Mouse (Mus musculus): Measurements from ENCODE around the gene Orc2. TPM values are rescaled to one million over a fixed set of nuclear protein-coding genes. Genes with fewer than 3 reads are reported as not detected.

Orc2 gene
- total and polyA plus RNA-seq, 2 experiments from 2014 or later = 16.1 to 84.8 TPM

- peak within 1 kb of the TSS; percentile 69 for H3K4me2 ChIP-seq (ENCODE audit: low read depth, low read length, poor library complexity, severe bottlenecking)
- H3K4me3 ChIP-seq (ENCODE audit: low read depth, low read length) = peak within 1 kb of the TSS; percentile 96
- TF ChIP-seq CTCF (IDR thresholded peaks at IDR 0.05) = no peak
- ATAC-seq (ENCODE audit: low FRiP score) (peak; percentile 94), DNase-seq (ENCODE audit: low spot score) (peak; percentile 96)
- H3K27me3 ChIP-seq (ENCODE audit: insufficient read depth, low read length) = no peaks in the 10 kb centered on the region
- peaks cover 9% of the 10 kb centered on the region for H3K36me3 ChIP-seq (ENCODE audit: insufficient read depth, low read length)
- no peaks in the 10 kb centered on the region for H3K9me3 ChIP-seq (ENCODE audit: low read length)
- under 1% methylated on average over 77 of the region's 79 CpGs for WGBS
- H3K27ac ChIP-seq (ENCODE audit: low read depth, low read length) = peak within 1 kb of the TSS; percentile 100
- H3K4me1 ChIP-seq (ENCODE audit: insufficient read depth, low read length) = no peaks in the 10 kb centered on the region; the same call in 1 of the 2 replicates
- H3K9ac ChIP-seq (replicated peaks; ENCODE audit: low read length, poor library complexity, severe bottlenecking) = peak within 1 kb of the TSS; percentile 100
Observed at GRCm38 (mm10) chr1:58423371-58424248, 81.3 kb downstream of the Orc2 start, which contains the start of gene Clk1. Gene Clk1, minus strand, starts transcription at chr1:58424066.

GRCm38 (mm10) chr1:58422879-58423278 is 82.0 kb downstream of the Orc2 start:
- peak; percentile 83 for DNase-seq (ENCODE audit: low spot score)

GRCm38 (mm10) chr1:58420961-58421360 is 83.9 kb downstream of the Orc2 start:
- no peak for TF ChIP-seq CTCF (IDR thresholded peaks at IDR 0.05)
- H3K4me2 ChIP-seq (ENCODE audit: low read depth, low read length, poor library complexity, severe bottlenecking) = 0 out of 2 replicates have a peak overlapping the region, but pooled peaks have one; percentile 9
- H3K4me1 ChIP-seq (ENCODE audit: insufficient read depth, low read length) = no peaks in the 10 kb centered on the region; the same call in 1 of the 2 replicates
- 59% methylated on average over 7 of the region's 7 CpGs for WGBS
- no peak for ATAC-seq (ENCODE audit: low FRiP score)
- H3K4me3 ChIP-seq (ENCODE audit: low read depth, low read length) = no peak overlapping the region
- no peak for DNase-seq (ENCODE audit: low spot score)
- no peaks in the 10 kb centered on the region for H3K9me3 ChIP-seq (ENCODE audit: low read length)
- no peaks in the 10 kb centered on the region for H3K27me3 ChIP-seq (ENCODE audit: insufficient read depth, low read length)
- H3K9ac ChIP-seq (replicated peaks; ENCODE audit: low read length, poor library complexity, severe bottlenecking) = no peak overlapping the region
- H3K36me3 ChIP-seq (ENCODE audit: insufficient read depth, low read length) = peaks cover 29% of the 10 kb centered on the region
- H3K27ac ChIP-seq (ENCODE audit: low read depth, low read length) = no peak overlapping the region

More at GRCm38 (mm10) chr1:58422879-58423278, 82.0 kb downstream of the Orc2 start:
- TF ChIP-seq CTCF (IDR thresholded peaks at IDR 0.05) = no peak
- no peaks in the 10 kb centered on the region for H3K9me3 ChIP-seq (ENCODE audit: low read length)
- WGBS = 5% methylated on average over 13 of the region's 13 CpGs
- peak overlapping the region; percentile 69 for H3K4me2 ChIP-seq (ENCODE audit: low read depth, low read length, poor library complexity, severe bottlenecking)
- no peaks in the 10 kb centered on the region for H3K27me3 ChIP-seq (ENCODE audit: insufficient read depth, low read length)
- peak overlapping the region; percentile 100 for H3K27ac ChIP-seq (ENCODE audit: low read depth, low read length)
- H3K36me3 ChIP-seq (ENCODE audit: insufficient read depth, low read length) = peaks cover 14% of the 10 kb centered on the region
- peak; percentile 65 for ATAC-seq (ENCODE audit: low FRiP score)
- H3K4me1 ChIP-seq (ENCODE audit: insufficient read depth, low read length) = no peaks in the 10 kb centered on the region; the same call in 1 of the 2 replicates
- H3K9ac ChIP-seq (replicated peaks; ENCODE audit: low read length, poor library complexity, severe bottlenecking) = peak overlapping the region; percentile 100
- peak overlapping the region; percentile 96 for H3K4me3 ChIP-seq (ENCODE audit: low read depth, low read length)

GRCm38 (mm10) chr1:58420032-58420431 is 84.9 kb downstream of the Orc2 start:
- H3K9ac ChIP-seq (replicated peaks; ENCODE audit: low read length, poor library complexity, severe bottlenecking) = no peak overlapping the region
- ATAC-seq (ENCODE audit: low FRiP score) (no peak), DNase-seq (ENCODE audit: low spot score) (no peak)
- no peak for TF ChIP-seq CTCF (IDR thresholded peaks at IDR 0.05)
- no peak overlapping the region for H3K27ac ChIP-seq (ENCODE audit: low read depth, low read length)
- 79% methylated on average over 10 of the region's 10 CpGs for WGBS
- no peaks in the 10 kb centered on the region; the same call in 1 of the 2 replicates for H3K4me1 ChIP-seq (ENCODE audit: insufficient read depth, low read length)
- no peak overlapping the region for H3K4me2 ChIP-seq (ENCODE audit: low read depth, low read length, poor library complexity, severe bottlenecking)
- H3K36me3 ChIP-seq (ENCODE audit: insufficient read depth, low read length) = peaks cover 35% of the 10 kb centered on the region
- H3K9me3 ChIP-seq (ENCODE audit: low read length) = no peaks in the 10 kb centered on the region
- H3K27me3 ChIP-seq (ENCODE audit: insufficient read depth, low read length) = no peaks in the 10 kb centered on the region
- no peak overlapping the region for H3K4me3 ChIP-seq (ENCODE audit: low read depth, low read length)

GRCm38 (mm10) chr1:58416048-58416447 is 88.9 kb downstream of the Orc2 start:
- H3K36me3 ChIP-seq (ENCODE audit: insufficient read depth, low read length) = peaks cover 64% of the 10 kb centered on the region
- H3K4me1 ChIP-seq (ENCODE audit: insufficient read depth, low read length) = no peaks in the 10 kb centered on the region
- no peaks in the 10 kb centered on the region for H3K27me3 ChIP-seq (ENCODE audit: insufficient read depth, low read length)
- no peak for TF ChIP-seq CTCF (IDR thresholded peaks at IDR 0.05)
- H3K9me3 ChIP-seq (ENCODE audit: low read length) = no peaks in the 10 kb centered on the region
- WGBS = 88% methylated on average over 2 of the region's 2 CpGs
- H3K9ac ChIP-seq (replicated peaks; ENCODE audit: low read length, poor library complexity, severe bottlenecking) = no peak overlapping the region
- no peak overlapping the region for H3K27ac ChIP-seq (ENCODE audit: low read depth, low read length)
- H3K4me3 ChIP-seq (ENCODE audit: low read depth, low read length) = no peak overlapping the region
- no peak for ATAC-seq (ENCODE audit: low FRiP score)
- H3K4me2 ChIP-seq (ENCODE audit: low read depth, low read length, poor library complexity, severe bottlenecking) = no peak overlapping the region
- DNase-seq (ENCODE audit: low spot score) = no peak

GRCm38 (mm10) chr1:58415442-58415841 is 89.5 kb downstream of the Orc2 start:
- 28% methylated on average over 1 of the region's 1 CpGs for WGBS
- no peak for ATAC-seq (ENCODE audit: low FRiP score)
- no peak overlapping the region for H3K9ac ChIP-seq (replicated peaks; ENCODE audit: low read length, poor library complexity, severe bottlenecking)
- no peak for DNase-seq (ENCODE audit: low spot score)
- peaks cover 69% of the 10 kb centered on the region for H3K36me3 ChIP-seq (ENCODE audit: insufficient read depth, low read length)
- no peaks in the 10 kb centered on the region for H3K4me1 ChIP-seq (ENCODE audit: insufficient read depth, low read length)
- no peaks in the 10 kb centered on the region for H3K9me3 ChIP-seq (ENCODE audit: low read length)
- no peak overlapping the region for H3K4me3 ChIP-seq (ENCODE audit: low read depth, low read length)
- H3K27me3 ChIP-seq (ENCODE audit: insufficient read depth, low read length) = no peaks in the 10 kb centered on the region
- H3K27ac ChIP-seq (ENCODE audit: low read depth, low read length) = no peak overlapping the region
- TF ChIP-seq CTCF (IDR thresholded peaks at IDR 0.05) = peak; percentile 44
- H3K4me2 ChIP-seq (ENCODE audit: low read depth, low read length, poor library complexity, severe bottlenecking) = no peak overlapping the region

Other genes with a start within 250 kb of the Orc2 start
- 0.16 TPM in 1 of 2 replicates, not detected in the other for gene Aox2, start 226.8 kb downstream of the Orc2 start, total RNA-seq (2014; rRNA removed)
- 0.05 TPM in 1 of 2 replicates, not detected in the other for gene Aox2, start 226.8 kb downstream of the Orc2 start, polyA plus RNA-seq (2015; fragmentation: Nextera tagmentation; extraction: Ambion mirVana)
- 251 and 312 TPM in 2 replicates for gene Bzw1, start 112.2 kb downstream of the Orc2 start, total RNA-seq (2014; rRNA removed)
- 325 and 364 TPM in 2 replicates for gene Bzw1, start 112.2 kb downstream of the Orc2 start, polyA plus RNA-seq (2015; fragmentation: Nextera tagmentation; extraction: Ambion mirVana)
- gene Clk1, start 81.0 kb downstream of the Orc2 start, total RNA-seq (2014; rRNA removed) = 85.5 and 135 TPM in 2 replicates
- 83.4 and 114 TPM in 2 replicates for gene Clk1, start 81.0 kb downstream of the Orc2 start, polyA plus RNA-seq (2015; fragmentation: Nextera tagmentation; extraction: Ambion mirVana)
- 28.7 and 39.8 TPM in 2 replicates for gene Nif3l1, start 60.0 kb downstream of the Orc2 start, total RNA-seq (2014; rRNA removed)
- gene Nif3l1, start 60.0 kb downstream of the Orc2 start, polyA plus RNA-seq (2015; fragmentation: Nextera tagmentation; extraction: Ambion mirVana) = 39.1 and 39.6 TPM in 2 replicates
- 19.9 and 21.9 TPM in 2 replicates for gene Ppil3, start 59.6 kb downstream of the Orc2 start, total RNA-seq (2014; rRNA removed)
- 40.4 and 44.2 TPM in 2 replicates for gene Ppil3, start 59.6 kb downstream of the Orc2 start, polyA plus RNA-seq (2015; fragmentation: Nextera tagmentation; extraction: Ambion mirVana)
- 18.1 and 23.6 TPM in 2 replicates for gene Fam126b, start 81.2 kb upstream of the Orc2 start, total RNA-seq (2014; rRNA removed)
- 9.8 and 11.7 TPM in 2 replicates for gene Fam126b, start 81.2 kb upstream of the Orc2 start, polyA plus RNA-seq (2015; fragmentation: Nextera tagmentation; extraction: Ambion mirVana)
- gene Ndufb3, start 81.3 kb upstream of the Orc2 start, total RNA-seq (2014; rRNA removed) = 87.1 and 89.2 TPM in 2 replicates
- 204 and 212 TPM in 2 replicates for gene Ndufb3, start 81.3 kb upstream of the Orc2 start, polyA plus RNA-seq (2015; fragmentation: Nextera tagmentation; extraction: Ambion mirVana)
- not detected in 2 replicates for gene Als2cr12, start 190.9 kb upstream of the Orc2 start, total RNA-seq (2014; rRNA removed)
- gene Als2cr12, start 190.9 kb upstream of the Orc2 start, polyA plus RNA-seq (2015; fragmentation: Nextera tagmentation; extraction: Ambion mirVana) = 0.16 TPM in 1 of 2 replicates, not detected in the other
- gene Cflar, start 206.4 kb upstream of the Orc2 start, total RNA-seq (2014; rRNA removed) = 15.3 and 17.4 TPM in 2 replicates
- gene Cflar, start 206.4 kb upstream of the Orc2 start, polyA plus RNA-seq (2015; fragmentation: Nextera tagmentation; extraction: Ambion mirVana) = 15.8 and 16.7 TPM in 2 replicates

Measured in midbrain, postnatal 0 days (tissue).